21 mouse cellular contexts compared by ENCODE assay signal in genomic region chr14:121749084-121749483, GRCm38 (mm10).
"Had no signal": no experiment of that assay in that cellular context is flagged by ENCODE, and none has a peak within 500 bp of the region (broad histone marks: within the 10 kb centered on the region; RNA-seq: fewer than 3 reads in every experiment).

No protein-coding gene starts in this region.

- H3K9me3 ChIP-seq: limb, embryonic 15.5 days; lung, embryonic 15.5 days; megakaryocyte, embryonic 14.5 days; midbrain, embryonic 10.5 days; midbrain, embryonic 13.5 days; neural tube, embryonic 13.5 days; stomach, embryonic 15.5 days had no signal

- ATAC-seq: hindbrain, embryonic 16.5 days; liver, postnatal 0 days; midbrain, embryonic 13.5 days; midbrain, embryonic 16.5 days had no signal

- H3K4me1 ChIP-seq: megakaryocyte, embryonic 14.5 days; midbrain, embryonic 13.5 days had no signal

- H3K27ac ChIP-seq: limb, embryonic 15.5 days; liver, embryonic 14.5 days; lung, embryonic 15.5 days; midbrain, embryonic 10.5 days; midbrain, embryonic 13.5 days; neural tube, embryonic 13.5 days had no signal

- H3K4me2 ChIP-seq: limb, embryonic 15.5 days; liver, embryonic 11.5 days; lung, embryonic 15.5 days; midbrain, embryonic 13.5 days; neural tube, embryonic 13.5 days; stomach, embryonic 15.5 days had no signal

- H3K4me3 ChIP-seq: limb, embryonic 15.5 days; lung, embryonic 15.5 days; megakaryocyte, embryonic 14.5 days; midbrain, embryonic 10.5 days; midbrain, embryonic 13.5 days; myocyte; neural tube, embryonic 13.5 days; stomach, embryonic 15.5 days had no signal

- H3K27me3 ChIP-seq: limb, embryonic 15.5 days; lung, embryonic 15.5 days; neural tube, embryonic 13.5 days; stomach, embryonic 15.5 days had no signal

- DNase-seq: kidney, adult 18-20 months; kidney, postnatal 25 days; left cerebral cortex, postnatal 4 days; liver, postnatal 0 days; retina, postnatal 1 day; right cerebral cortex, postnatal 25 days; spleen, adult 18-20 months; thymus, adult 2 months; thymus, postnatal 25 days had no signal

- H3K9ac ChIP-seq: limb, embryonic 15.5 days; liver, embryonic 14.5 days; liver, postnatal 0 days; lung, embryonic 15.5 days; midbrain, embryonic 13.5 days; neural tube, embryonic 13.5 days; stomach, embryonic 15.5 days had no signal

- H3K36me3 ChIP-seq: limb, embryonic 15.5 days; lung, embryonic 15.5 days; midbrain, embryonic 10.5 days; midbrain, embryonic 13.5 days; neural tube, embryonic 13.5 days; stomach, embryonic 15.5 days had no signal
